23 mouse cellular contexts compared by ENCODE assay signal in the genomic region with DNA sequence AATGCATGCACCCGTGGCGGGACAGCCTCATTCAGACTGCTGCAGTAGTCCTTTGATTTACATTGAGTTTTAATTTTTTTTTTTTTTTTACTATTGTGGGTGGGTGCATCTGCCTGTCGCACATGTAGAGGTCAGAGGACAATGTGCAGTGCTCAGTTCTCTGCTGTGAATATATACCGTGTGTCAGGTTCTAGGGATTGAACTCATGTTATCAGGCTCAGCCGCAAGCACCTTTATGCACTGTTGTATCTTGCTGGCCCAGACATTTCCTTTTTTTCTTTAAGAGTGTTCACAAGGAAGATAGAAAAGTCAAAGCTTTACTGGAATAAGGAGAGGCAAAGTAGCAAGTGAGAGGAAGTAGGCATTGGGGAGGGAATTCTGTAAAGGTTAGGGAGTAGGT. TPM values are rescaled to one million over a fixed set of nuclear protein-coding genes. Genes with fewer than 3 reads are reported as not detected.
DNase-seq lines count a peak whose midpoint lies in the region; ATAC-seq and TF ChIP-seq lines count a peak whose summit lies in the region.
"Had no signal": no experiment of that assay in that cellular context is flagged by ENCODE, and none has a peak within 500 bp of the region (broad histone marks: within the 10 kb centered on the region; RNA-seq: fewer than 3 reads in every experiment).

No protein-coding gene starts in this region.

- no peak for TF ChIP-seq CTCF in liver, embryonic 14.5 days (IDR thresholded peaks at IDR 0.05; ENCODE audit: low read depth)

- H3K36me3 ChIP-seq in liver, embryonic 11.5 days (ENCODE audit: control insufficient read depth, insufficient read depth, low read length), result no peaks in the 10 kb centered on the region; the same call in 1 of the 2 replicates
- H3K36me3 ChIP-seq in liver, embryonic 14.5 days (replicated peaks; ENCODE audit: control insufficient read depth, insufficient read depth, low read depth), result peaks cover 12% of the 10 kb centered on the region
- no peaks in the 10 kb centered on the region for H3K36me3 ChIP-seq in midbrain, embryonic 16.5 days (ENCODE audit: control insufficient read depth, insufficient read depth, low read length)
- 0 out of 2 replicates have a peak, but pooled peaks cover 4% of the 10 kb centered on the region for H3K36me3 ChIP-seq in forebrain, embryonic 14.5 days (ENCODE audit: control insufficient read depth, insufficient read depth, low read length)
- H3K36me3 ChIP-seq: embryonic facial prominence, embryonic 12.5 days; heart, embryonic 15.5 days had no signal

- no peak for DNase-seq in liver, embryonic 11.5 days (ENCODE audit: low spot score)
- DNase-seq in liver, result no peak
- no peak for DNase-seq in liver, embryonic 14.5 days (ENCODE audit: low read depth in 3 of 3, low spot score in 3 of 3)
- DNase-seq in forebrain, embryonic 14.5 days (ENCODE audit: low spot score), result no peak
- DNase-seq: adrenal gland, adult 8-10 months; adrenal gland, postnatal 36 days; cerebellum, adult 2 months; cerebellum, postnatal 10 days; forebrain, postnatal 0 days; gastrocnemius, postnatal 14 days; heart, adult 2 months; heart, postnatal 14 days had no signal

- H3K27me3 ChIP-seq in liver, embryonic 11.5 days (replicated peaks; ENCODE audit: control insufficient read depth, insufficient read depth, low read length), result no peaks in the 10 kb centered on the region
- H3K27me3 ChIP-seq in liver, embryonic 14.5 days (ENCODE audit: control insufficient read depth, insufficient read depth, low read length), result no peaks in the 10 kb centered on the region
- no peaks in the 10 kb centered on the region for H3K27me3 ChIP-seq in midbrain, embryonic 16.5 days (ENCODE audit: control insufficient read depth, insufficient read depth, low read depth, low read length)
- no peaks in the 10 kb centered on the region for H3K27me3 ChIP-seq in forebrain, embryonic 14.5 days (replicated peaks; ENCODE audit: control insufficient read depth, insufficient read depth, low read length)
- H3K27me3 ChIP-seq: embryonic facial prominence, embryonic 12.5 days; forebrain, embryonic 12.5 days; heart, embryonic 15.5 days; hindbrain, embryonic 13.5 days had no signal

- no peak overlapping the region for H3K4me3 ChIP-seq in liver, embryonic 11.5 days (ENCODE audit: low read depth, low read length)
- H3K4me3 ChIP-seq in liver, embryonic 14.5 days (ENCODE audit: insufficient read depth in 1 of 2, low read depth in 2 of 2, low read length in 2 of 2), result no peak overlapping the region
- no peak overlapping the region for H3K4me3 ChIP-seq in midbrain, embryonic 16.5 days (ENCODE audit: low read depth, low read length)
- H3K4me3 ChIP-seq in forebrain, embryonic 14.5 days (ENCODE audit: low read depth, low read length), result no peak overlapping the region
- H3K4me3 ChIP-seq: embryonic facial prominence, embryonic 12.5 days; forebrain, embryonic 12.5 days; heart, adult 2 months; heart, embryonic 15.5 days; hindbrain, embryonic 13.5 days had no signal

- no peaks in the 10 kb centered on the region for H3K9me3 ChIP-seq in liver, embryonic 11.5 days (ENCODE audit: control insufficient read depth, low read length)
- no peaks in the 10 kb centered on the region for H3K9me3 ChIP-seq in liver, embryonic 14.5 days (ENCODE audit: control insufficient read depth, low read length)
- H3K9me3 ChIP-seq in midbrain, embryonic 16.5 days (replicated peaks; ENCODE audit: control insufficient read depth, low read length, poor library complexity, severe bottlenecking), result no peaks in the 10 kb centered on the region
- H3K9me3 ChIP-seq in forebrain, embryonic 14.5 days (replicated peaks; ENCODE audit: control insufficient read depth, low read length), result no peaks in the 10 kb centered on the region
- H3K9me3 ChIP-seq: embryonic facial prominence, embryonic 12.5 days; forebrain, embryonic 12.5 days; heart, embryonic 15.5 days; hindbrain, embryonic 13.5 days had no signal

- TF ChIP-seq EP300 in liver, embryonic 14.5 days (IDR thresholded peaks at IDR 0.05; ENCODE audit: low read depth), result peak; percentile 56

- H3K27ac ChIP-seq in liver, embryonic 11.5 days (ENCODE audit: low read depth, low read length), result no peak overlapping the region
- H3K27ac ChIP-seq in liver, embryonic 14.5 days, result no peak overlapping the region
- H3K27ac ChIP-seq in midbrain, embryonic 16.5 days (ENCODE audit: low read length), result no peak overlapping the region
- no peak overlapping the region for H3K27ac ChIP-seq in forebrain, embryonic 14.5 days (ENCODE audit: low read depth, low read length)
- H3K27ac ChIP-seq: embryonic facial prominence, embryonic 12.5 days; forebrain, embryonic 12.5 days; heart, adult 2 months; heart, embryonic 15.5 days; hindbrain, embryonic 13.5 days; hindbrain, postnatal 0 days had no signal

- 55% methylated on average over 5 of the region's 5 CpGs for WGBS in liver, embryonic 11.5 days
- 23% methylated on average over 5 of the region's 5 CpGs for WGBS in liver, embryonic 14.5 days (ENCODE audit: insufficient replicate concordance)
- 86% methylated on average over 5 of the region's 5 CpGs for WGBS in midbrain, embryonic 16.5 days
- WGBS in forebrain, embryonic 14.5 days, result 87% methylated on average over 5 of the region's 5 CpGs

- H3K9ac ChIP-seq in liver, embryonic 11.5 days (ENCODE audit: low read depth, low read length), result no peak overlapping the region
- H3K9ac ChIP-seq in liver, embryonic 14.5 days (replicated peaks), result no peak overlapping the region
- no peak overlapping the region for H3K9ac ChIP-seq in midbrain, embryonic 16.5 days (ENCODE audit: low read depth, low read length)
- H3K9ac ChIP-seq in forebrain, embryonic 14.5 days (ENCODE audit: low read length), result no peak overlapping the region
- H3K9ac ChIP-seq: embryonic facial prominence, embryonic 12.5 days; forebrain, embryonic 12.5 days; forebrain, postnatal 0 days; heart, embryonic 15.5 days; hindbrain, embryonic 13.5 days had no signal

- peak; percentile 83 for ATAC-seq in liver, embryonic 11.5 days (replicated peaks; ENCODE audit: low FRiP score)
- peak; percentile 71 for ATAC-seq in liver, embryonic 14.5 days (ENCODE audit: insufficient read depth)
- ATAC-seq in megakaryocyte progenitor cell, adult 5-6 weeks (replicated peaks; ENCODE audit: poor library complexity), result peak; percentile 86
- ATAC-seq in midbrain, embryonic 16.5 days, result no peak
- no peak for ATAC-seq in inflammation-experienced regulatory T-cells, adult 6 months
- no peak for ATAC-seq in forebrain, embryonic 14.5 days
- ATAC-seq: forebrain, postnatal 0 days; hindbrain, postnatal 0 days had no signal

- peak overlapping the region; percentile 7; the same call in 1 of the 2 replicates for H3K4me2 ChIP-seq in liver, embryonic 11.5 days
- no peak overlapping the region for H3K4me2 ChIP-seq in liver, embryonic 14.5 days (ENCODE audit: low read depth)
- H3K4me2 ChIP-seq in midbrain, embryonic 16.5 days (ENCODE audit: low read length), result no peak overlapping the region
- no peak overlapping the region for H3K4me2 ChIP-seq in forebrain, embryonic 14.5 days (ENCODE audit: low read length)
- H3K4me2 ChIP-seq: embryonic facial prominence, embryonic 12.5 days; forebrain, embryonic 12.5 days; heart, embryonic 11.5 days; heart, embryonic 15.5 days; hindbrain, embryonic 13.5 days had no signal

- peaks cover 16% of the 10 kb centered on the region for H3K4me1 ChIP-seq in liver, embryonic 11.5 days (replicated peaks; ENCODE audit: control insufficient read depth, insufficient read depth, low read length)
- H3K4me1 ChIP-seq in liver, embryonic 14.5 days (replicated peaks; ENCODE audit: control insufficient read depth in 2 of 2, insufficient read depth in 2 of 2, low read length in 1 of 2), result peaks cover 3 to 17% of the 10 kb centered on the region in 2 experiments; a peak in 2 of 4 replicates
- no peaks in the 10 kb centered on the region for H3K4me1 ChIP-seq in midbrain, embryonic 16.5 days (ENCODE audit: control insufficient read depth, insufficient read depth, low read length)
- H3K4me1 ChIP-seq in forebrain, embryonic 14.5 days (ENCODE audit: control insufficient read depth, insufficient read depth, low read length), result no peaks in the 10 kb centered on the region
- H3K4me1 ChIP-seq: embryonic facial prominence, embryonic 12.5 days; forebrain, embryonic 12.5 days had no signal

RNA-seq across cellular contexts. Expression of a gene that starts 16.4 kb away (rescaled TPM):
- polyA plus RNA-seq in liver, embryonic 11.5 days (2014; fragmentation: Nextera tagmentation; extraction: Ambion mirVana), result 47.6 and 58.7 TPM in 2 replicates
- polyA plus RNA-seq in liver, embryonic 14.5 days (2012; rRNA removed), result 43.8 and 47.8 TPM in 2 replicates
- polyA plus RNA-seq in liver, embryonic 14.5 days (2014; fragmentation: Nextera tagmentation; extraction: Ambion mirVana), result 59.4 and 65.3 TPM in 2 replicates
- 43.1 and 48.3 TPM in 2 replicates for total RNA-seq in megakaryocyte progenitor cell, adult 5-6 weeks (2015)
- total RNA-seq in megakaryocyte progenitor cell, adult 5-6 weeks (2017), result 31.5 and 36.2 TPM in 2 replicates
- 25.7 and 27.9 TPM in 2 replicates for polyA plus RNA-seq in midbrain, embryonic 16.5 days (2015; fragmentation: Nextera tagmentation; extraction: Ambion mirVana)
- polyA plus RNA-seq in inflammation-experienced regulatory T-cells, adult 6 months (2017; shearing (Covaris generic)), result 10 to 100 TPM; 32.2 to 33.2 (median 32.6) TPM
- polyA plus RNA-seq in forebrain, embryonic 14.5 days (2014; fragmentation: Nextera tagmentation; extraction: Ambion mirVana), result 40.4 and 42.3 TPM in 2 replicates

RNA-seq across cellular contexts. Expression of a gene that starts 57.4 kb away (rescaled TPM):
- polyA plus RNA-seq in liver, embryonic 11.5 days (2014; fragmentation: Nextera tagmentation; extraction: Ambion mirVana), result not detected in 2 replicates
- polyA plus RNA-seq in liver, embryonic 14.5 days (2012; rRNA removed), result 2.0 and 2.3 TPM in 2 replicates
- polyA plus RNA-seq in liver, embryonic 14.5 days (2014; fragmentation: Nextera tagmentation; extraction: Ambion mirVana), result 0.24 and 0.37 TPM in 2 replicates
- total RNA-seq in megakaryocyte progenitor cell, adult 5-6 weeks (2015), result not detected in 2 replicates
- not detected in 2 replicates for total RNA-seq in megakaryocyte progenitor cell, adult 5-6 weeks (2017)
- polyA plus RNA-seq in midbrain, embryonic 16.5 days (2015; fragmentation: Nextera tagmentation; extraction: Ambion mirVana), result 0.72 TPM in 1 of 2 replicates, not detected in the other
- 1 to 10 TPM in 2 of 3 experiments, under 1 TPM in 1; 0.60 to 2.2 (median 1.1) TPM for polyA plus RNA-seq in inflammation-experienced regulatory T-cells, adult 6 months (2017; shearing (Covaris generic))
- polyA plus RNA-seq in forebrain, embryonic 14.5 days (2014; fragmentation: Nextera tagmentation; extraction: Ambion mirVana), result not detected in 2 replicates
- total RNA-seq: forebrain, postnatal 0 days; gastrocnemius, adult 18-20 months; gastrocnemius, postnatal 14 days; heart, adult 2 months; heart, postnatal 14 days; hematopoietic stem cell, adult 5-6 weeks; hindbrain, postnatal 0 days had no signal
- polyA plus RNA-seq: embryonic facial prominence, embryonic 12.5 days; forebrain, embryonic 12.5 days; forebrain, postnatal 0 days; hindbrain, postnatal 0 days had no signal

Comparison
In these comparisons a context has a peak if more than half of its experiments do, and no peak if none do; other contexts are left out.
1. ATAC-seq: peak in liver, embryonic 11.5 days (single experiment), liver, embryonic 14.5 days (single experiment) and megakaryocyte progenitor cell, adult 5-6 weeks (single experiment); none in midbrain, embryonic 16.5 days (single experiment), inflammation-experienced regulatory T-cells, adult 6 months (single experiment) and forebrain, embryonic 14.5 days (single experiment).